Mouse (Mus musculus) left cerebral cortex, postnatal 25 days (tissue): ENCODE results near the gene Moxd1. TPM values are rescaled to one million over a fixed set of nuclear protein-coding genes. Genes with fewer than 3 reads are reported as not detected.
"Not testable (repeated sequence)": the region's sequence is repeated elsewhere in the genome, so short reads cannot be mapped to it uniquely, and the experiment has no call there.

ENCODE experiments used
- DNase-seq, 2 experiments: peaks; one replicate each; pipeline ENCODE4 v3.0.0; 2022; ENCODE audit warnings: low spot score in 2 of 2, mixed read lengths in 1 of 2
- intact Hi-C: fragments of 180-260 bp; cut with DNase I; formaldehyde crosslinking; loops from one replicate; pipeline ENCODE4 v1.15.1; 2025
- total RNA-seq, 2 experiments: library from RNA; stranded (reverse); gene quantifications; 2 replicates each; pipeline ENCODE4 v1.2.3; 2021

Moxd1 gene
- total RNA-seq, 2 experiments from 2014 or later, result 8.2 to 8.8 TPM

GRCm38 (mm10) chr10:24259794-24260590 is 36.7 kb downstream of the Moxd1 start:
- intact Hi-C loops, result no loop called here
- no peak for DNase-seq

GRCm38 (mm10) chr10:24267520-24267919 is 44.2 kb downstream of the Moxd1 start:
- DNase-seq, result no peak
- intact Hi-C loops, result no loop called here

GRCm38 (mm10) chr10:24271077-24271637 is 47.8 kb downstream of the Moxd1 start:
- intact Hi-C loops, result no loop called here
- no peak for DNase-seq

- intact Hi-C loops, result no loop called here
- no peak for DNase-seq
These were observed 52.9 kb downstream of the Moxd1 start for GRCm38 (mm10) chr10:24276211-24276610.

- peak in 1 of 2 experiments; percentile 10 for DNase-seq
- intact Hi-C loops, result no loop called here
These were observed 59.3 kb downstream of the Moxd1 start for GRCm38 (mm10) chr10:24282650-24283049.

- intact Hi-C loops, result no loop called here
- DNase-seq, result no peak
These were observed 68.3 kb downstream of the Moxd1 start for GRCm38 (mm10) chr10:24291611-24292010.

- intact Hi-C loops, result no loop called here
These were observed 69.4 kb downstream of the Moxd1 start for GRCm38 (mm10) chr10:24292671-24293070.

GRCm38 (mm10) chr10:24296608-24297007 is 73.3 kb downstream of the Moxd1 start:
- intact Hi-C loops, result loop anchor here (1.0 to 5.0 kb wide), 2 partner anchors 104 to 124 kb away; no protein-coding TSS in a partner anchor
- no peak for DNase-seq

More at GRCm38 (mm10) chr10:24292671-24293070, 69.4 kb downstream of the Moxd1 start:
- no peak for DNase-seq

- intact Hi-C loops, result loop anchor here (1.0 to 5.0 kb wide), 2 partner anchors 105 to 125 kb away; no protein-coding TSS in a partner anchor
- peak; percentile 35 to 43 for DNase-seq
These were observed 74.5 kb downstream of the Moxd1 start for GRCm38 (mm10) chr10:24297792-24298191.

GRCm38 (mm10) chr10:24298260-24299244 is 75.2 kb downstream of the Moxd1 start:
- intact Hi-C loops, result loop anchor here (5.0 kb wide), 1 partner anchor 126 kb away; no protein-coding TSS in a partner anchor
- peak; percentile 58 to 71 for DNase-seq

GRCm38 (mm10) chr10:24312191-24312611 is 88.9 kb downstream of the Moxd1 start:
- peak; percentile 76 to 88 for DNase-seq
- intact Hi-C loops, result loop anchor here (5.0 kb wide), 1 partner anchor 315 kb away; no protein-coding TSS in a partner anchor

GRCm38 (mm10) chr10:24317126-24317836 is 94.0 kb downstream of the Moxd1 start:
- intact Hi-C loops, result no loop called here

GRCm38 (mm10) chr10:24320326-24320725 is 97.0 kb downstream of the Moxd1 start:
- no peak for DNase-seq
- intact Hi-C loops, result no loop called here

More at GRCm38 (mm10) chr10:24317126-24317836, 94.0 kb downstream of the Moxd1 start:
- DNase-seq, result peak; percentile 4 to 33

GRCm38 (mm10) chr10:24323066-24323465 is 99.7 kb downstream of the Moxd1 start:
- no peak for DNase-seq
- intact Hi-C loops, result no loop called here

- not testable (repeated sequence) for DNase-seq
These were observed 103.9 kb downstream of the Moxd1 start for GRCm38 (mm10) chr10:24327265-24327664.

GRCm38 (mm10) chr10:24332799-24333198 is 109.5 kb downstream of the Moxd1 start:
- intact Hi-C loops, result loop anchor here (5.0 kb wide), 1 partner anchor 290 kb away; no protein-coding TSS in a partner anchor
- DNase-seq, result no peak

More at GRCm38 (mm10) chr10:24327265-24327664, 103.9 kb downstream of the Moxd1 start:
- intact Hi-C loops, result not testable (repeated sequence)

GRCm38 (mm10) chr10:24339593-24340143 is 116.4 kb downstream of the Moxd1 start:
- intact Hi-C loops, result no loop called here
- no peak for DNase-seq

GRCm38 (mm10) chr10:24340551-24341213 is 117.4 kb downstream of the Moxd1 start:
- intact Hi-C loops, result no loop called here
- DNase-seq, result no peak
